Mouse (Mus musculus) ES-Bruce4 (cell line): ENCODE data around the gene Tenm2. TPM values are rescaled to one million over a fixed set of nuclear protein-coding genes. Genes with fewer than 3 reads are reported as not detected.

ENCODE experiments used
- H3K27ac ChIP-seq: 2 replicates; pipeline ENCODE4 v1.5.1; 2012; ENCODE audit warnings: low read length, inconsistent platforms; ENCODE audit not compliant: insufficient read depth
- H3K27me3 ChIP-seq: 2 replicates; pipeline ENCODE4 v1.6.1; 2012; ENCODE audit warnings: mild to moderate bottlenecking, low read length, inconsistent platforms; ENCODE audit not compliant: control insufficient read depth, poor library complexity, insufficient read depth, severe bottlenecking
- H3K36me3 ChIP-seq: 2 replicates; pipeline ENCODE4 v1.6.1; 2012; ENCODE audit warnings: inconsistent platforms, mild to moderate bottlenecking, low read length, moderate library complexity; ENCODE audit not compliant: control insufficient read depth, poor library complexity, insufficient read depth, severe bottlenecking
- H3K4me1 ChIP-seq: one replicate; pipeline ENCODE4 v1.8.1; 2011; ENCODE audit warnings: low read length; ENCODE audit not compliant: control insufficient read depth, insufficient read depth
- H3K4me3 ChIP-seq: 2 replicates; pipeline ENCODE4 v1.5.1; 2011; ENCODE audit warnings: low read depth, mild to moderate bottlenecking, low read length
- H3K9ac ChIP-seq: 2 replicates; pipeline ENCODE4 v1.6.1; 2012; ENCODE audit warnings: low read depth, mild to moderate bottlenecking, inconsistent platforms; ENCODE audit not compliant: poor library complexity, severe bottlenecking
- H3K9me3 ChIP-seq: replicated peaks from 2 replicates; pipeline ENCODE4 v1.6.1; 2012; ENCODE audit warnings: mild to moderate bottlenecking, low read length, inconsistent platforms; ENCODE audit not compliant: control insufficient read depth, poor library complexity, insufficient read depth, severe bottlenecking
- CTCF ChIP-seq: IDR thresholded peaks from one replicate; pipeline ENCODE4 v1.8.1; 2011; ENCODE audit warnings: low read depth, low read length
- EP300 ChIP-seq: IDR thresholded peaks from 2 replicates; pipeline ENCODE4 v1.6.1; 2011; ENCODE audit warnings: low read depth, low read length; ENCODE audit not compliant: insufficient read depth
- POLR2A ChIP-seq: IDR thresholded peaks from one replicate; pipeline ENCODE4 v1.8.1; 2011; ENCODE audit warnings: low read length; ENCODE audit not compliant: insufficient read depth
- polyA plus RNA-seq: library from polyadenylated mRNA; stranded (reverse); fragments of >200 nt; gene quantifications from 2 replicates; pipeline ENCODE4 v1.2.4, GENCODE M21; 2011; ENCODE audit warnings: low read depth; ENCODE audit not compliant: missing spikeins, insufficient read depth, insufficient read length

Tenm2 gene
- polyA plus RNA-seq, 1 experiment = not detected

- no peak overlapping the region for H3K9ac ChIP-seq
- H3K27me3 ChIP-seq = no peaks in the 10 kb centered on the region
- peak overlapping the region; percentile 44 for H3K4me3 ChIP-seq
- no peak overlapping the region for H3K27ac ChIP-seq
- peak; percentile 97 for TF ChIP-seq CTCF
- TF ChIP-seq POLR2A = no peak
- no peaks in the 10 kb centered on the region for H3K36me3 ChIP-seq
- H3K4me1 ChIP-seq = no peaks in the 10 kb centered on the region
- no peaks in the 10 kb centered on the region for H3K9me3 ChIP-seq
Observed at GRCm38 (mm10) chr11:36001282-36001970, 1234.3 kb downstream of the Tenm2 start.

DNA sequence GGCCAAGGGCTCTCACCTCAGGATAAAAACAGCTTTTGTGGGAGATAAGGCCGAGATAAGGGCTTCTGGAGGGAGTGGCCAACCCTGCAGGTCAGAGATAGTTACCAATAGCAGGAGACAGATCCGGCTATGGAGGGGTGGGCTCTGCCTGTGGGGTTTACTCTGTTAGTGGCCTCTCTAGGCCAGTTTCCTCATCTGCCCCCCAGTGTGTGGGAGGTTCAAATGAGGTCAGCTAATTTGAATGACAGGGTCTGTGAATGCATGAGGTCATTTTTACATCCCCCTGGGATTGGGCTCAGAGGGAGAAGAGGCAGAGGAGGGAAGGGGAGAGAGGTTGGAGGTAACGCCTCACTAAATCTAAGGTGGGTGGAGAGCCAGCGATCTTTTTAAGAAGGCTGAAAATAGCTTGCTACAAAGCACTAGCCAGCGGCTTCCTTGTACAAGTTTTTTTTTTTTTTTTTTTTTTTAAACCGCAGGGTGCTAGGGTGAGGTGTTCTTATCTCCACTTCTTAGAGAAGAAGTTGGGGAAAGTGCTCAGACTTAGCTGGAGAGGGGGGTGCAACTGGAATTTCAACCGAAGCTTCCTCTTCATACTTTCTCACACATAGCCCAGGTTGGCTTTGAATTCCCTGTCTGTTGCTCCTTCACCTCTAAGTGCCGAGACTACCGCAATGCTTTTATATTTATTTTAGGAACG lies 1235.0 kb downstream of the Tenm2 start:
- H3K9ac ChIP-seq = no peak overlapping the region
- peak overlapping the region; percentile 44 for H3K4me3 ChIP-seq
- H3K27me3 ChIP-seq = no peaks in the 10 kb centered on the region
- H3K4me1 ChIP-seq = no peaks in the 10 kb centered on the region
- H3K36me3 ChIP-seq = no peaks in the 10 kb centered on the region
- H3K9me3 ChIP-seq = no peaks in the 10 kb centered on the region
- no peak for TF ChIP-seq POLR2A
- TF ChIP-seq CTCF = no peak
- TF ChIP-seq EP300 = no peak
- no peak overlapping the region for H3K27ac ChIP-seq

GRCm38 (mm10) chr11:36000038-36000437 lies 1235.7 kb downstream of the Tenm2 start:
- TF ChIP-seq POLR2A = no peak
- no peaks in the 10 kb centered on the region for H3K27me3 ChIP-seq
- 0 out of 2 replicates have a peak, but pooled peaks cover 2% of the 10 kb centered on the region for H3K9me3 ChIP-seq
- H3K4me1 ChIP-seq = no peaks in the 10 kb centered on the region
- no peak overlapping the region for H3K27ac ChIP-seq
- no peaks in the 10 kb centered on the region for H3K36me3 ChIP-seq
- H3K9ac ChIP-seq = no peak overlapping the region
- H3K4me3 ChIP-seq = no peak overlapping the region

DNA sequence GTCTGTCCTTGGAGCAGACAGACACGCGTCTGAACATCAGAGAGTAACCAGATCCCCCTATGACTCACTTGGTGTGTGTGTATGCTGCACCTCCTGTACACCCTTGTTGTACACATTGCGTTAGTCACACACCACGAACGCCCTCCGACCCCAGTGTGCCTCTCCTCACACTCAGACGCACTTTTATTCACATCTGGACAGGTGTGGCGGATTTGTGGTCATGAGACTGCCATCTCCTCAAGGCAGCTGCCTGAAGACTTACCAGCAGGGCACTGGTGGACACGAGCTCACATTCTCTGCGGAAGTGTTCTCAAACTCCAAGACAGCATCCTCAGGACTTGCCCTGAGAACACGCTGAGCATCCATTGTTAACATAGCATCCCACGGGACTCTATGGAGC lies 1237.7 kb downstream of the Tenm2 start:
- H3K36me3 ChIP-seq = no peaks in the 10 kb centered on the region
- H3K9me3 ChIP-seq = 0 out of 2 replicates have a peak, but pooled peaks cover 2% of the 10 kb centered on the region
- no peak overlapping the region for H3K4me3 ChIP-seq
- H3K4me1 ChIP-seq = no peaks in the 10 kb centered on the region
- no peak for TF ChIP-seq POLR2A
- no peak overlapping the region for H3K27ac ChIP-seq
- no peak overlapping the region for H3K9ac ChIP-seq
- no peaks in the 10 kb centered on the region for H3K27me3 ChIP-seq

DNA sequence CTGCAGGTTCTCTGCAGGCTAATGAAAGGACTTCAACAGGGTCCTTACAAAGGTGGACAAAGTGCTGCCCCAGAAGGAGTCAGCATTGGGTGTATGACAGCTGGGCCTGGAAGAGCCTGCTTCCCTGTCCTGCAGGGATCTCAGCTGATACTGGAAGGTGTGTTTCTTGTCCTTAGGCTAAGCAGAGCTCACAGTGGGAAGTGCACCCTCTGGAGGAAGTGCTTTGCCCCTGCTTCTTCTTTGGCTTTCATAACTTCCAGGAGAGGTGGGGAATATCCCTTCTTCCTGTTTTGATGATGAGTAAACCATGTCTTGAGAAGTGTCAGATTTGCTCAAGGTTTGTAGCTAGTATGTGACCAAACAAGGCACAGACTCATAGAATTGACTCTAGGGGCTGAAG lies 1240.5 kb downstream of the Tenm2 start:
- H3K27ac ChIP-seq = no peak overlapping the region
- H3K9me3 ChIP-seq = 0 out of 2 replicates have a peak, but pooled peaks cover 2% of the 10 kb centered on the region
- no peaks in the 10 kb centered on the region for H3K36me3 ChIP-seq
- TF ChIP-seq POLR2A (no peak), CTCF (peak; percentile 30), EP300 (no peak)
- no peaks in the 10 kb centered on the region for H3K4me1 ChIP-seq
- no peaks in the 10 kb centered on the region for H3K27me3 ChIP-seq
- no peak overlapping the region for H3K4me3 ChIP-seq
- no peak overlapping the region for H3K9ac ChIP-seq

GRCm38 (mm10) chr11:35991846-35992245 lies 1243.9 kb downstream of the Tenm2 start:
- H3K4me1 ChIP-seq = no peaks in the 10 kb centered on the region
- no peaks in the 10 kb centered on the region for H3K27me3 ChIP-seq
- H3K9ac ChIP-seq = no peak overlapping the region
- H3K9me3 ChIP-seq = 0 out of 2 replicates have a peak, but pooled peaks cover 2% of the 10 kb centered on the region
- no peak overlapping the region for H3K27ac ChIP-seq
- H3K4me3 ChIP-seq = no peak overlapping the region
- H3K36me3 ChIP-seq = no peaks in the 10 kb centered on the region
- no peak for TF ChIP-seq CTCF
- TF ChIP-seq EP300 = no peak
- TF ChIP-seq POLR2A = no peak
